Mouse (Mus musculus): ENCODE results near the gene Gpd2.

GRCm38 (mm10) chr2:57312268-57312797, 74.9 kb downstream of the Gpd2 start:
- TF ChIP-seq ZC3H11A (IDR thresholded peaks at IDR 0.05; ENCODE audit: borderline replicate concordance, low read depth, low read length) (no peak), CHD2 (IDR thresholded peaks at IDR 0.05; ENCODE audit: low read depth, low read length) (no peak), MAFK (IDR thresholded peaks at IDR 0.05; ENCODE audit: insufficient read depth, low read depth, low read length) (no peak), HCFC1 (IDR thresholded peaks at IDR 0.05; ENCODE audit: borderline replicate concordance, insufficient read depth, low read length) (no peak)

All from ES-E14 (cell line).